Mouse (Mus musculus) forebrain, embryonic 10.5 days (tissue): Measurements from ENCODE around the gene Nt5c1a. TPM values are rescaled to one million over a fixed set of nuclear protein-coding genes. Genes with fewer than 3 reads are reported as not detected.
A peak's percentile ranks its signal among the peaks of the same experiment; 100 is the strongest.

Source experiments
- DNase-seq: peaks from one replicate; pipeline ENCODE4 v3.0.0-alpha.2; 2017; ENCODE audit warnings: low spot score; ENCODE audit errors: extremely low spot score
- H3K27ac ChIP-seq: fragments of 300-500 bp; sonication (generic); 2 replicates; pipeline ENCODE4 v1.5.1; 2016; ENCODE audit warnings: mild to moderate bottlenecking
- H3K27me3 ChIP-seq: fragments of 300-500 bp; sonication (generic); 2 replicates; pipeline ENCODE4 v1.6.1; 2016; ENCODE audit warnings: mild to moderate bottlenecking; ENCODE audit not compliant: poor library complexity, severe bottlenecking
- H3K36me3 ChIP-seq: fragments of 300-500 bp; sonication (generic); replicated peaks from 2 replicates; pipeline ENCODE4 v1.6.1; 2016; ENCODE audit warnings: mild to moderate bottlenecking, moderate library complexity
- H3K4me1 ChIP-seq: fragments of 300-500 bp; sonication (generic); 2 replicates; pipeline ENCODE4 v1.6.1; 2016
- H3K4me3 ChIP-seq: fragments of 300-500 bp; sonication (generic); 2 replicates; pipeline ENCODE4 v1.5.1; 2016; ENCODE audit warnings: mild to moderate bottlenecking, moderate library complexity
- H3K9me3 ChIP-seq: fragments of 300-500 bp; sonication (generic); 2 replicates; pipeline ENCODE4 v1.6.1; 2016; ENCODE audit warnings: mild to moderate bottlenecking, moderate library complexity
- whole genome bisulfite sequencing: fragments of 180-500 bp; shearing (Covaris S2); methylation state at CpG from one replicate; pipeline ENCODE4 v1.1.7; 2016; 5-methylcytosine and 5-hydroxymethylcytosine counted together
- polyA plus RNA-seq: library from polyadenylated mRNA; unstranded; fragments of >200 nt; fragmentation: Nextera tagmentation; extraction: Ambion mirVana; gene quantifications from 2 replicates; pipeline ENCODE4 v1.2.1, GENCODE M21; 2016

Nt5c1a gene
- polyA plus RNA-seq, 1 experiment from 2014 or later: not detected

DNA sequence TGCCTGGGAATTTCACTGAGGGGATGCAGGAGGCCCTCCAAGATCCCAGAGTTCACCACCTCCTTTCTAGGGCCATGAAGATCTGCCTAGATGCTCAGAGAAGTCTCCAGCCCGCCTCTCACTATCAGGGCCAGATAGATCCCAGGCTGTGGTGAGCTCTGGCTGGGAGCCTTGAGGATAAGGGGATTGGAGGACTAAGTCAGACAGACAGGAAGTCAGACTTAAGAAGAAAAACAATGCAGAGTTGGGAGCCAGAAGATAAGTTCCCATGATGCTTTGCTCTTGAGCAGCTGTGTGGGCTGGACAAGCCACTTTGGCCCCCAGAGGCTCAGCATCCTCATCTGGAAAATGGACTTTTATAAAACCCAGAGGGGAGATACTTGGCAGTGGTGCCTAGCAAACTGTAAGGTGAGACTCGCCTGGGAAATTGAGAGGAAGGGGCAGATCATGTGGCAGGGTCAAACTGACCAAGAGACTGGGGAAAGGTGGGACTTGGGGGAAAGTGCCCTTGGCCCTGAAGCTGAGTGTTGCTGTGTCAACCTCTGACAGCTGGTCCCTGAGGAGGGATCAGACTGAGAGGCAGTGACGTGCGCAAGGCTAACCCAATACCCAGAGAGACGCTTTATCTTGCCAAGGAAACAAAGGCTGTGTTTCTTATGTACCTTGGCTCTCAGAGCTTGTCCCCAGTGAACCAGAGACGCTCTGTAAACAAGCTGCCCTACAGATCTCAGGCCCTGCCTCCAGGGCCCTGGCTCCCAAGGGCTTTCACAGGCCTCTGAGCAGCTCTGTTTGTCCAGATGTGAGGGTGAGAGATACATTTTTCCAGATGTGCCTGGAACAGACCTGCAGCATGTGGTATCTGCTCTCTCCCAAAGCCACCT, 36.3 kb downstream of the Nt5c1a start:
- Histone ChIP-seq H3K27ac (no peak overlapping the region), H3K9me3 (no peaks in the 10 kb centered on the region), H3K4me3 (no peak overlapping the region), H3K27me3 (peaks cover 99% of the 10 kb centered on the region), H3K36me3 (no peaks in the 10 kb centered on the region), H3K4me1 (peaks cover 56% of the 10 kb centered on the region)
- WGBS: 63% methylated on average over 6 of the region's 6 CpGs
- DNase-seq: no peak

DNA sequence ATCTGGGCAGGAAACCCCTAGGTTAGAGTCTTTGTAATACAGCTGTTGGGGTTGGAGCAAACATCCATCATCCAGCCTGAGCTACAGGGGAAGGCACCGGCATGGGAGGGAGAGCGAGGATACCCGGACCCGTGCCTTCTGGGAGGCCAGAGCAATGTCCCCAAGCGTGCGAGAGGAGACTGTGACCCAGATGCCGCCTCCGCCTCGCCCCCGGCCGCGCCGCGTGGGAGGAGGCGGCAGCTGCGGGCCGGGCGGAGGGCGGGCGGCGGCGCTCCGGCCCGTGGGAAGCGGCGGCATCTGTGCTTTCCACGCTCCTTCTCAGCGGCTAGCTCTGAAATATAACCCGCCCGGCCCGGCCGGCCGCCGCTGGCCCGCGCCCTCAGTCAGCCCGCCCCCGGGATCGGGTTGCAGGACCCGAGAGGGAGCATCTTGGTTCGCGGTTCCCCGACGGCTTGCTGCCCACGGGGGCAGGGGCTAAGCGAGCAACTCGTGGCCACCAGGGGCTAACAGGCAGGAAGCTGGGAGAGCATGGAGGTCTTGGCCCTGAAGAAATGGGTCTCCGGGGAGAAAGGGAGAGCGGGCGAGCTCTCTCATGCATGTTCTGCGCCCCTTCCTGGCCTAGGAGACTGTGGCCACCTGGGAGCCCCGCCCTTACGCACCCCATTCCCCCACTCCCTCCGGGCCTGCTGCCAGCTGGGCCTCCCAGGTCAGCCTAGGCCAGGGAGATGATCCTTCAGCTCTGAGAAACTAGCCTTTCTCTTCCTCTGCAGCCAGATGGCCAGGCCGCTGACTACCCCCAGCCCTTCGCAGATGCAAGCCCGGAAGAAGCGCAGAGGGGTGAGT, 38.3 kb downstream of the Nt5c1a start:
- WGBS: 4% methylated on average over 58 of the region's 58 CpGs
- peak; percentile 53 for DNase-seq
- Histone ChIP-seq H3K36me3 (no peaks in the 10 kb centered on the region), H3K4me3 (peak overlapping the region; percentile 50), H3K27ac (peak overlapping the region; percentile 77), H3K4me1 (peaks cover 56% of the 10 kb centered on the region), H3K9me3 (no peaks in the 10 kb centered on the region), H3K27me3 (peaks cover 81% of the 10 kb centered on the region)

DNA sequence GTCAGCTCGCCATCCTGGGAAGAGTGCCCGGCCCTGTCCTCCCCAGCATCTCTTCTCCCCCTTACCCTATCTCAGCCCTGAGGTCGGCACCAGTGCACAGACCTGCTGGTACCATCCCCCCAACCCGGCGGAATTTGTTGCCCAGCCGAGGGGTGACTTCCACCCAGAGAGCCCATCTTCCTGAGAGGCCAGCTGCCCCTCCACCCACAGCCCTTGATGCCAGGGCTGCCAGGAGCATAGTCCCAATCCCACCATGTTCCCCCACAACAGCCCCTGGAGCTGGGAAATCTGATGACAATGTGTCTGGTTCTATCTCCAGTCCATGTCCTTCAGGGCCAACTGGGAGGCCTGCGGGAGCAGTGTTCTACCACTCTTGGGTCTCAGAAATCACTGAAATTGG, 44.9 kb downstream of the Nt5c1a start:
- H3K27me3 ChIP-seq: peaks cover 20% of the 10 kb centered on the region
- no peak for DNase-seq
- no peak overlapping the region for H3K27ac ChIP-seq
- H3K36me3 ChIP-seq: no peaks in the 10 kb centered on the region
- peaks cover 42% of the 10 kb centered on the region for H3K4me1 ChIP-seq
- H3K9me3 ChIP-seq: no peaks in the 10 kb centered on the region
- no peak overlapping the region for H3K4me3 ChIP-seq
- 87% methylated on average over 7 of the region's 7 CpGs for WGBS

DNA sequence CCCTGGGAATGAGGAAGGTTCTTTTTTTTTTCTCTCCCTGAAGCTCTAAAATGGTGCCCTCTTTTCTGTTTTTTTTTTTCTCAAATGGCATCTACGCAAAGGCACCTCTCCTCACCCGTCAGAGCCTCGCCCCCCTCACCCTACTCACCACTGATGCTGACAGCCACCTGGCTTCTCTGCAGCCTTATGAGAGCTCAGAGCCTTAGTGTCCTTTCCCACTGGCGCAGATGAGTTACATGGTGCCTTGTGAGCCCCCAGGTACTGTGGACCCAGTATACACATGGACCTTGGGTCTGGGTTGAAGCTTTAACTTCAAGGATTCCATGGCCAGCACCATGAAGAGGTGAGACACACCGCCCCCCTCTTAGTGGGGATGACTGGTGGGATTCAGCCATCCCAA, 45.3 kb downstream of the Nt5c1a start:
- Histone ChIP-seq H3K27me3 (peaks cover 16% of the 10 kb centered on the region), H3K4me1 (peaks cover 43% of the 10 kb centered on the region), H3K9me3 (no peaks in the 10 kb centered on the region), H3K36me3 (no peaks in the 10 kb centered on the region), H3K4me3 (no peak overlapping the region), H3K27ac (no peak overlapping the region)
- DNase-seq: no peak
- 92% methylated on average over 5 of the region's 5 CpGs for WGBS

DNA sequence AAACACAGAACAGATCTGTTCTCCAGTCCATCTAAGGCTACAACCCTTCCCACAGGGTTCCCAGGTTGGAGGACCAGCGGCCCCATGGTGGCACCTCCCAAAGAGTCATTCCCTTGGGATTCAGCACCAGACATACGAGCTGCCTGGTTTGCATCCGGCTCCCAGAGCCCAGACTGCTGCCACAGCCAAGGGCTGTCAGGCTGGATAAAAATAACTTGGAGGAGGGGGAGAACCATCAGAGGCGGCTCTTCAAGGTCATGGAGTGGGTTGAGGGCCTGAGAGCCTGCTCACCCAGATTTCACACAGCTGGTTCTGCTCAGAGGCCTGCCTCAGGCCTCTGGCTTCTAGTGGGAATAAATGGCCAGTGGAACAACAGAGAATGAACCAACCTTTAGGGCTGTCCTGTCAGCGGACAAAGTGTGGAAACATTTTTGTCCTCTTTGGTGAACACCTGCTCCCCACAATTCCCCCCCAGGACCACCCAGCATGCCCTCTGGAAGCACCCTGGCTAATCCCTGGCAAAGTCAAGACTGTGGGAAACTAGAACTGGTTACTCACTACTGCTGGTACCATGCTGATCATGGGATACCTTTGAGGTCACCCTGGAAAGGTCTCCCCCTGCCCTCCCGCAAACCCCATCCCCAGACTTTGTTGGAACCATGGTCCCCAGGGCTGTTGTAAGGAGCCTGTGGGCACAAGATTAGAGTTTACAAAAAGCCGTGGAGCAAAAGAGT, 46.0 kb downstream of the Nt5c1a start:
- DNase-seq: no peak
- Histone ChIP-seq H3K9me3 (no peaks in the 10 kb centered on the region), H3K27ac (no peak overlapping the region)

DNA sequence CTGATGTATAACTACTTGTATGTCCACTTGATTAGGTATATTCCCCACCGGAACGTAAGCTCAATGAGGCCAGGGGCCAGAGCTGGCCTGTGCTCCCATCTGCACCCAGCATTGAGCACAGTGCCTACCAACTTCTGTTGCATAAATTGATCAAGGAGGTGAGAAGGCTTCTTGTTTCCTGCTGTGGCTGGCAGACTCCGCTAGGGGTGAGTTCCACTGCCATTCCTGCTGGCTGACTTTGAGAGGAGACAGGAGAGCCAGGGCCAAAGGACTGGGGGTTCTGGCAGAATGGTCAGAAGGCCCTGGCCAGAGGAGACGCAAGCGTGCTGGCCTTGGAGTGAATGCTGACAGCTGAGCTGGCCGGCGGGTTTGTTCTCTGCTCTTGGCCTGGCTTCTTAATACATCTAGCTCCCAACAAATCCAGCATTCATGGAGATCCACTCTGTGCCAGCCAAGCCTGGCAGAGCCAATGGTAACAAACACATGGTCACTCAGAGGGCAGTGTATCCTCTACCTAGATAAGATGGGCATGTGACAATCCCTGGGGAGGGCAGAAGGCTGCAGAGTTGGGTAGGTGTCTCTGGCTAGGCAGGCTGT, 47.8 kb downstream of the Nt5c1a start:
- H3K27me3 ChIP-seq: peaks cover 6% of the 10 kb centered on the region; the same call in 1 of the 2 replicates
- no peak overlapping the region for H3K4me3 ChIP-seq
- DNase-seq: no peak
- H3K27ac ChIP-seq: no peak overlapping the region
- 79% methylated on average over 7 of the region's 7 CpGs for WGBS
- H3K4me1 ChIP-seq: peaks cover 34% of the 10 kb centered on the region
- H3K36me3 ChIP-seq: no peaks in the 10 kb centered on the region
- no peaks in the 10 kb centered on the region for H3K9me3 ChIP-seq

More for the DNA sequence above, 46.0 kb downstream of the Nt5c1a start:
- Histone ChIP-seq H3K4me1 (peaks cover 43% of the 10 kb centered on the region), H3K27me3 (peaks cover 10% of the 10 kb centered on the region; the same call in 1 of the 2 replicates), H3K36me3 (no peaks in the 10 kb centered on the region), H3K4me3 (no peak overlapping the region)
- WGBS: 71% methylated on average over 7 of the region's 7 CpGs

DNA sequence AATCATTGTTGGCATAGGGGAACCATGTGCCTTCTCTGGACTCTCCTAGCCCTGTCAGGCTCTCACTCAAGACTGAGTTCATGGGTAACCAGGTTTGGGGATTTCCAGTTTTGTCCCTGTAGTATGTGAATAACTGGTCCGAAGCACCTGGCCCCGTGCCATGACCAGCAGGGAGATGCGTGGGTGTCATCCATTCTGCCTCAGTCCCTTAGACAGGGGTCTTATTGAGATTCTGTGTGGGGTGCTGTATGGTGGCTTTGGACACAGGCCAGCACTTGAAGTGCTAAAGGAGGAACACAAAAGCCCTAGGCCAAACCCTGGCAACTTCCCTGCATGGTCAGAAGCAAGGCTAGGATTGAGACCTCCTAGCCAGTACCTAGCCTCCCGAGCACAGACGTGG, 50.9 kb downstream of the Nt5c1a start:
- 91% methylated on average over 5 of the region's 5 CpGs for WGBS
- no peaks in the 10 kb centered on the region for H3K9me3 ChIP-seq
- no peaks in the 10 kb centered on the region for H3K36me3 ChIP-seq
- H3K4me1 ChIP-seq: peaks cover 18% of the 10 kb centered on the region
- no peak for DNase-seq
- no peak overlapping the region for H3K27ac ChIP-seq
- no peak overlapping the region for H3K4me3 ChIP-seq
- H3K27me3 ChIP-seq: no peaks in the 10 kb centered on the region

- Histone ChIP-seq H3K27me3 (0 out of 2 replicates have a peak, but pooled peaks cover 3% of the 10 kb centered on the region), H3K9me3 (no peaks in the 10 kb centered on the region), H3K4me3 (no peak overlapping the region), H3K27ac (no peak overlapping the region), H3K36me3 (no peaks in the 10 kb centered on the region), H3K4me1 (0 out of 2 replicates have a peak, but pooled peaks cover 2% of the 10 kb centered on the region)
- 33% methylated on average over 5 of the region's 5 CpGs for WGBS
- DNase-seq: no peak
Measured at GRCm38 (mm10) chr4:123254617-123255016, 53.3 kb downstream of the Nt5c1a start.

DNA sequence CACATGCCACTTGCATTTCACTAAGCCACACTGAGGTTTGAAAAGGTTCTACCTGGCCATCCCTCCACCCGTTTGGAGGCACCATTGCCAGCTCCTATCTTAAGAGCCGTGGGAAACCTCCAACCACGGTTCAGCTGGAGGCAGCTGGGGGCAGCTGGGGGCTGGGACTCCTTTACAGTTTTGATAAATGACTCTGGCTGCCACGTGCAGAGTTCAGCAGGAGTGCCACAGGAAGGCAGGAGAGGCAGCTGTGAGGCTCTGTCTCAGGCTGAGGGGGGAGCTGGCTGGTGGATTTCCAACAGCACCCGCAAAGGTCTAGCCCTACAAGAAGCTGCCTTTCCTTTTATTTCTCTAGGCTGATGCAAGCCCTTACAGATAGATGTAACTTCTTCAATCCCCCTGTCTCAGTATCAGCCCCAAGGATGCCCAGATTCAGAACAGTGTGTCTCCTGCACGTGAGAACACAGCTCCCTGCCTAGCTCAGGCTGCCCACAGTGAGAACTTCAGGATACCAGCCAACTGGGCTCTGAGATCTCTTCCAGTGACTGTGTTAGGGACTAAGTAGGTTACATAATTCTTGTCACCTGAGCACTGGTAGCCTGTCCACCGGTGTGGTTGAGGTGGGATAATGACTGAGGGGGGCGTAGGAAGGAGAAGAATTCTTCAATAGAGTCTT, 58.9 kb downstream of the Nt5c1a start:
- no peak for DNase-seq
- 60% methylated on average over 8 of the region's 8 CpGs for WGBS

GRCm38 (mm10) chr4:123261721-123262401, 60.6 kb downstream of the Nt5c1a start, which contains the start of gene Pabpc4:
Gene Pabpc4 (plus strand): TSS chr4:123262351.
- Histone ChIP-seq H3K4me1 (peaks cover 8% of the 10 kb centered on the region; the same call in 1 of the 2 replicates), H3K36me3 (no peaks in the 10 kb centered on the region), H3K27ac (no peak within 1 kb of the TSS), H3K4me3 (no peak within 1 kb of the TSS), H3K27me3 (0 out of 2 replicates have a peak, but pooled peaks cover 3% of the 10 kb centered on the region), H3K9me3 (no peaks in the 10 kb centered on the region)
- 81% methylated on average over 5 of the region's 5 CpGs for WGBS
- no peak for DNase-seq

More for the DNA sequence above, 58.9 kb downstream of the Nt5c1a start:
- Histone ChIP-seq H3K4me3 (no peak overlapping the region), H3K27ac (no peak overlapping the region), H3K36me3 (no peaks in the 10 kb centered on the region), H3K9me3 (no peaks in the 10 kb centered on the region), H3K4me1 (peaks cover 8% of the 10 kb centered on the region; the same call in 1 of the 2 replicates), H3K27me3 (0 out of 2 replicates have a peak, but pooled peaks cover 3% of the 10 kb centered on the region)
